Mouse (Mus musculus): ENCODE results near the gene Arl5c. TPM values are rescaled to one million over a fixed set of nuclear protein-coding genes. Genes with fewer than 3 reads are reported as not detected.
A peak's percentile ranks its signal among the peaks of the same experiment; 100 is the strongest.

Gene Arl5c
- polyA plus RNA-seq, 1 experiment: 47.3 TPM

DNA sequence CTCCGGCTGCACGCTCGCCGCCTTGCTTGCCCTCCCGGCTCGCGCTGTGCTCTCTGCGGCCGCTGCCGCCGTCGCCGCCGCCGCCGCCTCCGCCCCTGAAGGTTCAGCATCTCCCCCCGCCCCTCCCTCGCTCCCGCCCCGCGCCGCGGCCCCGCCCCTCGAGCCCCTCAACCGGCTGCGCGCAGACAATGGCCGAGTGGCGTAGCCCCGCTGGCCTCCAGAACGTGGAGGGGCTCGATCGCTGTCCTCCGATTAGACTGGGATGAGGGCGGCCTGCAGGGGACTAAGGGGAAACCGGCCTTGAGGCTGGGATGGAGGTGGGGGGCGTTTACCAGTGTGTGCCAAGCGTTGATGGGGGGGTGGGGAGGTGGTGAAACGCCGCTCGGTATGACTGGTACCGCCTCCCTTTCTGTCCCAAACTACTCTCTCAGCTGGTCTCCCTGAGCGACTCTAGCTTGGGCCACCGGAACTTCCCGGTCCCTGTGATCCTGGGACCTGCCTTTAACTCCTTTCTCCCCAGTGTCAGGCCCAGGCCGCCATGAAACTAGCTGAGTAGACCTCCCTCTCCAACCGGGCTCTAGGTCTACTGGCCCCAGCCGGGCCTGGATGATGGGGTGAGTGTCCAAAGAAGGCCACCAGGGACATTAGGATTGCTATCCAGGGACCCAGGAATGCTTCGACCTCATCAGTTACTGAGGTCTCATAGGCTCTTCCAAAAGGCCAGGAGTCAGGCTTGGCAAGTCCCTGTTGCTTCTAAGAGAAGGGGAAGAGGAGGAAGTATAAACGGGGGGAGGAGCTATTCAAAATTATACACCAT lies 26.8 kb upstream of the Arl5c start, which contains the start of gene Cacnb1:
TSS of gene Cacnb1 (minus strand) at position 480 of the 817 bp plus-strand sequence.
- TF ChIP-seq POLR2A (IDR thresholded peaks at IDR 0.05; ENCODE audit: borderline replicate concordance, control insufficient read depth, low read depth, low read length) (peak; percentile 16; the same call in 1 of the 2 replicates), CTCF (IDR thresholded peaks at IDR 0.05; ENCODE audit: control insufficient read depth, insufficient read depth, low read length) (no peak)
- WGBS: 1% methylated on average over 52 of the region's 52 CpGs
- peak within 1 kb of the TSS; percentile 39 for H3K27ac ChIP-seq (ENCODE audit: control insufficient read depth, insufficient read depth, low read depth, low read length, poor library complexity)
- peak within 1 kb of the TSS; percentile 65 for H3K4me3 ChIP-seq (replicated peaks; ENCODE audit: control insufficient read depth, low read depth, low read length)
- H3K4me1 ChIP-seq (ENCODE audit: control insufficient read depth, insufficient read depth, low read length): peaks cover 1% of the 10 kb centered on the region; the same call in 1 of the 2 replicates

DNA sequence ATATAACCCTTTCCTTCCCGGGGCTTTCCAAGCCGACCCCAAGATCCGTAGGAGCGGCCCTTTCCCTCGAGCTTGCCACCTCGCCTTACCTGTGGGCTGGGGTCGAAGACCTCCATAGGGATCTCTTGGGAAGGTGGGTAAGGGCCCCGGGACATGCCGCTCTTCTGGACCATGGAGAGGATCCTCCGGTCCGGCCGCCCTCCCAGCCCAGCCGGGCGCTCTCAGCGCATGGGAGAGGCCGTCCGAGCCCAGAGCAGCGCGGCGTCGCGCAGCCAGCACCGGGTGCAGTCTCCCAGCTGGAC lies 26.2 kb upstream of the Arl5c start:
- peak overlapping the region; percentile 39; the same call in 1 of the 2 replicates for H3K27ac ChIP-seq (ENCODE audit: control insufficient read depth, insufficient read depth, low read depth, low read length, poor library complexity)

DNA sequence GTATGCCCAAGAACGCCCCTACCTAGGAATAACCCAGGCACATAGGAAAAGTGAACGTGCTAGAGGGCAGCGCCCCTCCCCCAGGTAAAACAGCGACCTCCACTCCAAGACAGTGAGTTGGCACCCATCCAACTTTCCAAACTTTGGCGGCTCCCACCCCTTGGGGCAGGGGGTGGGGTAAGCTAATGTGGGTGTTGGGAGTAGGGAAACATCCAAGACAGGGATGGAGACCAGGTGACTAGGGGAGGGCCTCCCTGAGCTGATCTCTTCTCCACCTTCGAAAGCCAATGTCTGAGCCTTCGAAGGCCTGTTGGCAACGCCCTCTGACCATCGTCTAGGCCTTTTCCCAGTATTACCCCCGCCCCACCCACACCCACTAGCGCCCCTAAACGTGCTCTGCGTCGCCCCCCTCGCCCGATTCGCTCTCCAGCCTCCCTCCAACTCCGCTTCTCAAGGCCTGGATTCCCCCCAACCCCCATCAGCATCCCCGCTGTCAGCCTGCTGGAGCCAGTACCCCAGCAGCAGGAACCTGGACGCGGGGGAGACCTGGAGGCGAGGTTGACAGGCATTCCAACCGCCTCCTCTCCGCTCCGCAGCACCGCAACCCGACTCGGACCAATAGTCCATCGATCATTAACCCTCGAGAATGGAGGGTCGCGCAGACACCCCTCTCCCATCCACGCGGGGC lies 25.7 kb upstream of the Arl5c start:
- Histone ChIP-seq H3K4me1 (ENCODE audit: control insufficient read depth, insufficient read depth, low read length) (peaks cover 1% of the 10 kb centered on the region; the same call in 1 of the 2 replicates), H3K27ac (ENCODE audit: control insufficient read depth, insufficient read depth, low read depth, low read length, poor library complexity) (no peak overlapping the region), H3K4me3 (replicated peaks; ENCODE audit: control insufficient read depth, low read depth, low read length) (peak overlapping the region; percentile 58)
- no peak for TF ChIP-seq POLR2A (IDR thresholded peaks at IDR 0.05; ENCODE audit: borderline replicate concordance, control insufficient read depth, low read depth, low read length)
- TF ChIP-seq CTCF (IDR thresholded peaks at IDR 0.05; ENCODE audit: control insufficient read depth, insufficient read depth, low read length): no peak
- WGBS: 9% methylated on average over 34 of the region's 34 CpGs

More for the DNA sequence above, 26.2 kb upstream of the Arl5c start:
- WGBS: under 1% methylated on average over 23 of the region's 23 CpGs
- no peak for TF ChIP-seq CTCF (IDR thresholded peaks at IDR 0.05; ENCODE audit: control insufficient read depth, insufficient read depth, low read length)
- no peak for TF ChIP-seq POLR2A (IDR thresholded peaks at IDR 0.05; ENCODE audit: borderline replicate concordance, control insufficient read depth, low read depth, low read length)
- Histone ChIP-seq H3K4me3 (replicated peaks; ENCODE audit: control insufficient read depth, low read depth, low read length) (peak overlapping the region; percentile 58), H3K4me1 (ENCODE audit: control insufficient read depth, insufficient read depth, low read length) (peaks cover 1% of the 10 kb centered on the region; the same call in 1 of the 2 replicates)

DNA sequence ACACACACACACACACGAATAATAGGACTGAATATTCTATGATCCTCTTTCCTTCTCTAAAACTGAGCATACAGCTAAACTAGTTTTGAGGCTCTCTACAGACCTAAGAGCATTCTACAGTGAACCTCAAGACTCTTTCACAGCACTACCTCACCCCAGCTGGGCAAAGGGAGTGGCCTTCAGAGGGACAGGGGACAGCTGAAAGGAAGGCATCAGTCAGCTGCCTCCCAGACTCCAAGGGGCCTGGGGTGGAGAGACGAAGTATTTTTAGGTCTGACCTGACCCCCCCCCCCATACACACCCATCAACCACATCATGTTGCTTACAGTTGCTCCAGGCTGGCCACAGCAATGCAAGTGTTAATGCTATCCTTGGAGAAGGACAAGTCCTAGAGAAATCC lies 25.1 kb upstream of the Arl5c start:
- H3K4me1 ChIP-seq (ENCODE audit: control insufficient read depth, insufficient read depth, low read length): peaks cover 1% of the 10 kb centered on the region; the same call in 1 of the 2 replicates
- no peak overlapping the region for H3K27ac ChIP-seq (ENCODE audit: control insufficient read depth, insufficient read depth, low read depth, low read length, poor library complexity)
- H3K4me3 ChIP-seq (replicated peaks; ENCODE audit: control insufficient read depth, low read depth, low read length): no peak overlapping the region
- WGBS: 14% methylated on average over 2 of the region's 2 CpGs
- TF ChIP-seq CTCF (IDR thresholded peaks at IDR 0.05; ENCODE audit: control insufficient read depth, insufficient read depth, low read length): no peak
- no peak for TF ChIP-seq POLR2A (IDR thresholded peaks at IDR 0.05; ENCODE audit: borderline replicate concordance, control insufficient read depth, low read depth, low read length)

DNA sequence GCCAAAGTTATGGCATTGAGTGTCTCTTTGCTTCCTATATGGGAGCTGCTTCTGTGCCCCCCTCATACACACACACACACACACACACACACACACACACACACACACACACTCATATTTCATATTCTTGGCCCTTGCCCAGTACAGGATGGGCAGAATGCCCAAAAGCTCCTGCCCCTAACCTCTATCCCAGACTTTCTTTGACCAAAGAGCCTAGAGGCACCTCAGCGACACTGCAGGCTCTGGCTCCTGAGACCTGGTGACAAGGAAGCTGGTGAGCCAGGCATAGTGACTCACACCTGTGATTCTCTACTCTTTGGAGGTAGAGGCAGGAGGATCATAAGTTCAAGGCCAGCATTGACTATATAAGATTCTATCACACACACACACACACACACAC lies 24.7 kb upstream of the Arl5c start:
- Histone ChIP-seq H3K4me3 (replicated peaks; ENCODE audit: control insufficient read depth, low read depth, low read length) (no peak overlapping the region), H3K27ac (ENCODE audit: control insufficient read depth, insufficient read depth, low read depth, low read length, poor library complexity) (no peak overlapping the region), H3K4me1 (ENCODE audit: control insufficient read depth, insufficient read depth, low read length) (peaks cover 1% of the 10 kb centered on the region; the same call in 1 of the 2 replicates)
- WGBS: 62% methylated on average over 1 of the region's 1 CpGs
- no peak for TF ChIP-seq POLR2A (IDR thresholded peaks at IDR 0.05; ENCODE audit: borderline replicate concordance, control insufficient read depth, low read depth, low read length)

DNA sequence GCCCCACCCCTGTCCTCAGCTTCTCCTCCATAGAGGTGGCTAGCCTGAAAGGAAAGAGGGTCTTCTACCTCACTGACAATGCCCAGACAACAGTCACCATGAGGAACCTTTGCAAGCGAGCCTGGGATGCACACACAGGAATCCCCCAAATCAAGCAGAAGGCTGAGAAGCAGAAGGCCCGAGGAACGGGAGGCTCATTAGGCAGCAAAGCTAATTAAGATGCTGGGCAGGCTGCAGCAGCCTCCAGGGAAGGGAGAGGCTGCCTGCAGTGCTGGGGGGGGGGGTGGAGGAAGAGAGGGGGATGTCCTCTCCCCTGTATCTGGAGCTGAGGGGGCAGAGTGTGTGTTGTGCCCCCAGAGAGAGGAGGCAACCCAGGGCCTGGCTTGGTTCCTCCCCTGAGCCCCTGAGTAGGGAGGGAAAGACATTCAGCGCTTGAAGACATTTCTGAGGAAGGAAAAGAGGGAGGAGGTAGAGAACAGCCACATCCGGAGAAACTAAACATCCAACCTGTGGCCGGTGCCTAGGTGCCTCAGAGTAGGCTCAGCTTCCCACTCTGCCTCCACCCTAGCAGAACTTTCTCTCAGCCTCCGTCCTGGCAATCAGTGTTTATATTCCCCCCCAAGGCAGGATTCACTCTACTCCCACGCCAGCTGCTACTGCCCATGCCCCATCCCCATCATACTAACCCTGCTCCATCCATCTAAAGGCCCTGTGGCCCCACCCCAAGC lies 24.1 kb upstream of the Arl5c start:
- Histone ChIP-seq H3K4me3 (replicated peaks; ENCODE audit: control insufficient read depth, low read depth, low read length) (no peak overlapping the region), H3K27ac (ENCODE audit: control insufficient read depth, insufficient read depth, low read depth, low read length, poor library complexity) (no peak overlapping the region), H3K4me1 (ENCODE audit: control insufficient read depth, insufficient read depth, low read length) (peaks cover 1% of the 10 kb centered on the region; the same call in 1 of the 2 replicates)
- 23% methylated on average over 8 of the region's 8 CpGs for WGBS
- TF ChIP-seq CTCF (IDR thresholded peaks at IDR 0.05; ENCODE audit: control insufficient read depth, insufficient read depth, low read length) (no peak), POLR2A (IDR thresholded peaks at IDR 0.05; ENCODE audit: borderline replicate concordance, control insufficient read depth, low read depth, low read length) (no peak)

DNA sequence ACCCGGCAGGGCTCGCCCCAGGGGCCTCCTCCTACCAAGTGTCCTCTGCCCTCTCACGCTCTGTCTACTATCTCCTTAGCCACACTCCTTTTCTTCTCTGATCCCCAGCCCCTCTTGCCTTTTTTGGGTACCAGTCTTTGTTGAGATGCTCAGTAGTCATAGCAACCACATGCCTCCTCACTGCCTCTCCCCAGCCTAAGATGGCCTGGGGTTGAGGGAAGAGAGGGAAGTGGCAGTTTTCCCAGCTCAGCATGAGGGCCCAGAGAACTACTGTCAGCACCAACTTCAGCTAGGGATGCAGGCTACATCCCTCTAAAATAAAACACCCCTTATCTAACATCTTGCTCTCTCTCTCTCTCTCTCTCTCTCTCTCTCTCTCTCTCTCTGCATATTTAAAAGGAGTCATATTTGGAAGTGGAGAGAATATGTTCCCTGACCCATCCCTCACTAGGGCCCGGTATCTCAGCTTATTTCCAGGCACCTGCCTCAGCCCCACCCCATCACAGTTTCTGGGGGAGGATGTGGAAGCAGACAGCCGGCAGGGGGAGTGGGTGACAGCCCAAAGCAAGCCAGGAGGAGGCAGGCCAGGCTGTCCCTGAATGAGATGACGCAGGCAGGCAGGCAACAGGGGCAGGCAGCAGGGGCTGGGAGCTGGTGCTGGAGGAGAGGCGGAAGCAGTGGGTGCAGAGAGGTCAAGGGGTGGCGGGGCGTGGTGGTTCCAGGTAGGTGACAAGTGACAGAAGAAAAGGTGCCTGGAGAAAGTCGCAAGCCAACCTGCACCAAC lies 23.1 kb upstream of the Arl5c start:
- Histone ChIP-seq H3K4me3 (replicated peaks; ENCODE audit: control insufficient read depth, low read depth, low read length) (no peak overlapping the region), H3K4me1 (ENCODE audit: control insufficient read depth, insufficient read depth, low read length) (peaks cover 1% of the 10 kb centered on the region; the same call in 1 of the 2 replicates), H3K27ac (ENCODE audit: control insufficient read depth, insufficient read depth, low read depth, low read length, poor library complexity) (no peak overlapping the region)
- 45% methylated on average over 10 of the region's 10 CpGs for WGBS
- TF ChIP-seq POLR2A (IDR thresholded peaks at IDR 0.05; ENCODE audit: borderline replicate concordance, control insufficient read depth, low read depth, low read length) (no peak), CTCF (IDR thresholded peaks at IDR 0.05; ENCODE audit: control insufficient read depth, insufficient read depth, low read length) (peak; percentile 32; the same call in 1 of the 2 replicates)

All from bone marrow, adult 2 months (tissue).